Mouse (Mus musculus): ENCODE measurements at regions not wholly inside any gene's neighbourhood (a gene's known extent, or its start where the extent isn't known, plus 50 kb on each side); places are given as distances from the start of the nearest gene placed in this dataset.
A peak's percentile ranks its signal among the peaks of the same experiment; 100 is the strongest.
"Not testable (repeated sequence)": the region's sequence is repeated elsewhere in the genome, so short reads cannot be mapped to it uniquely, and the experiment has no call there.

- TF ChIP-seq CTCF (IDR thresholded peaks at IDR 0.05; ENCODE audit: low read depth, low read length): no peak
- no peak for TF ChIP-seq POLR2A (IDR thresholded peaks at IDR 0.05; ENCODE audit: extremely low read depth, insufficient read depth, low read length)
- Histone ChIP-seq H3K9ac (ENCODE audit: low read depth, low read length) (no peak overlapping the region), H3K4me3 (ENCODE audit: insufficient read depth, low read depth, low read length) (no peak overlapping the region), H3K27ac (replicated peaks; ENCODE audit: insufficient read depth, low read depth, low read length) (no peak overlapping the region), H3K27me3 (ENCODE audit: control insufficient read depth, insufficient read depth, low read length) (no peaks in the 10 kb centered on the region), H3K79me2 (ENCODE audit: control insufficient read depth, insufficient read depth, low read length) (no peaks in the 10 kb centered on the region), H3K4me1 (ENCODE audit: control insufficient read depth, insufficient read depth, low read length) (no peaks in the 10 kb centered on the region), H3K36me3 (ENCODE audit: control insufficient read depth, insufficient read depth, low read length) (no peaks in the 10 kb centered on the region)
- 70% methylated on average over 15 of the region's 15 CpGs for WGBS
- DNase-seq (ENCODE audit: extremely low read depth, low read depth, low spot score): no peak
These were observed 292.8 kb downstream of the Gadd45g start for GRCm38 (mm10) chr13:52139140-52139809.

- 74% methylated on average over 6 of the region's 6 CpGs for WGBS
- Histone ChIP-seq H3K27me3 (ENCODE audit: control insufficient read depth, insufficient read depth, low read length) (no peaks in the 10 kb centered on the region), H3K27ac (replicated peaks; ENCODE audit: insufficient read depth, low read depth, low read length) (no peak overlapping the region), H3K4me1 (ENCODE audit: control insufficient read depth, insufficient read depth, low read length) (no peaks in the 10 kb centered on the region), H3K9ac (ENCODE audit: low read depth, low read length) (no peak overlapping the region), H3K36me3 (ENCODE audit: control insufficient read depth, insufficient read depth, low read length) (no peaks in the 10 kb centered on the region), H3K79me2 (ENCODE audit: control insufficient read depth, insufficient read depth, low read length) (no peaks in the 10 kb centered on the region), H3K4me3 (ENCODE audit: insufficient read depth, low read depth, low read length) (no peak overlapping the region)
- TF ChIP-seq POLR2A (IDR thresholded peaks at IDR 0.05; ENCODE audit: extremely low read depth, insufficient read depth, low read length): no peak
- no peak for TF ChIP-seq CTCF (IDR thresholded peaks at IDR 0.05; ENCODE audit: low read depth, low read length)
- DNase-seq (ENCODE audit: extremely low read depth, low read depth, low spot score): no peak
These were observed 293.7 kb downstream of the Gadd45g start for GRCm38 (mm10) chr13:52140221-52140620.

- H3K27ac ChIP-seq (replicated peaks; ENCODE audit: insufficient read depth, low read depth, low read length); H3K4me3 ChIP-seq (ENCODE audit: insufficient read depth, low read depth, low read length); H3K36me3 ChIP-seq (ENCODE audit: control insufficient read depth, insufficient read depth, low read length); H3K79me2 ChIP-seq (ENCODE audit: control insufficient read depth, insufficient read depth, low read length); H3K27me3 ChIP-seq (ENCODE audit: control insufficient read depth, insufficient read depth, low read length); H3K9ac ChIP-seq (ENCODE audit: low read depth, low read length); H3K4me1 ChIP-seq (ENCODE audit: control insufficient read depth, insufficient read depth, low read length): not testable (repeated sequence)
- peak; percentile 3 for DNase-seq (ENCODE audit: extremely low read depth, low read depth, low spot score)
- WGBS: 52% methylated on average over 1 of the region's 1 CpGs
These were observed 297.6 kb downstream of the Gadd45g start for GRCm38 (mm10) chr13:52144066-52144465.

GRCm38 (mm10) chr13:52145926-52146325 lies 299.4 kb downstream of the Gadd45g start:
- no peak for TF ChIP-seq POLR2A (IDR thresholded peaks at IDR 0.05; ENCODE audit: extremely low read depth, insufficient read depth, low read length)
- no peak for TF ChIP-seq CTCF (IDR thresholded peaks at IDR 0.05; ENCODE audit: low read depth, low read length)
- H3K79me2 ChIP-seq (ENCODE audit: control insufficient read depth, insufficient read depth, low read length): no peaks in the 10 kb centered on the region
- no peaks in the 10 kb centered on the region for H3K36me3 ChIP-seq (ENCODE audit: control insufficient read depth, insufficient read depth, low read length)
- 0 out of 2 replicates have a peak, but pooled peaks cover 2% of the 10 kb centered on the region for H3K4me1 ChIP-seq (ENCODE audit: control insufficient read depth, insufficient read depth, low read length)
- no peak overlapping the region for H3K9ac ChIP-seq (ENCODE audit: low read depth, low read length)
- H3K27ac ChIP-seq (replicated peaks; ENCODE audit: insufficient read depth, low read depth, low read length): no peak overlapping the region
- 89% methylated on average over 5 of the region's 5 CpGs for WGBS
- H3K4me3 ChIP-seq (ENCODE audit: insufficient read depth, low read depth, low read length): no peak overlapping the region
- no peaks in the 10 kb centered on the region for H3K27me3 ChIP-seq (ENCODE audit: control insufficient read depth, insufficient read depth, low read length)
- DNase-seq (ENCODE audit: extremely low read depth, low read depth, low spot score): no peak

GRCm38 (mm10) chr13:52150281-52150680 lies 303.8 kb downstream of the Gadd45g start:
- Histone ChIP-seq H3K9ac (ENCODE audit: low read depth, low read length) (no peak overlapping the region), H3K4me1 (ENCODE audit: control insufficient read depth, insufficient read depth, low read length) (peaks cover 20% of the 10 kb centered on the region), H3K79me2 (ENCODE audit: control insufficient read depth, insufficient read depth, low read length) (no peaks in the 10 kb centered on the region), H3K4me3 (ENCODE audit: insufficient read depth, low read depth, low read length) (no peak overlapping the region), H3K27ac (replicated peaks; ENCODE audit: insufficient read depth, low read depth, low read length) (no peak overlapping the region), H3K36me3 (ENCODE audit: control insufficient read depth, insufficient read depth, low read length) (no peaks in the 10 kb centered on the region), H3K27me3 (ENCODE audit: control insufficient read depth, insufficient read depth, low read length) (no peaks in the 10 kb centered on the region)
- 50% methylated on average over 8 of the region's 8 CpGs for WGBS
- peak; percentile 94 for DNase-seq (ENCODE audit: extremely low read depth, low read depth, low spot score)
- TF ChIP-seq CTCF (IDR thresholded peaks at IDR 0.05; ENCODE audit: low read depth, low read length): no peak
- no peak for TF ChIP-seq POLR2A (IDR thresholded peaks at IDR 0.05; ENCODE audit: extremely low read depth, insufficient read depth, low read length)

GRCm38 (mm10) chr13:52151777-52152176 lies 305.3 kb downstream of the Gadd45g start:
- DNase-seq (ENCODE audit: extremely low read depth, low read depth, low spot score): no peak
- Histone ChIP-seq H3K9ac (ENCODE audit: low read depth, low read length) (no peak overlapping the region), H3K4me1 (ENCODE audit: control insufficient read depth, insufficient read depth, low read length) (peaks cover 26% of the 10 kb centered on the region), H3K79me2 (ENCODE audit: control insufficient read depth, insufficient read depth, low read length) (no peaks in the 10 kb centered on the region), H3K27ac (replicated peaks; ENCODE audit: insufficient read depth, low read depth, low read length) (peak overlapping the region; percentile 92; the same call in 1 of the 2 replicates), H3K36me3 (ENCODE audit: control insufficient read depth, insufficient read depth, low read length) (no peaks in the 10 kb centered on the region), H3K4me3 (ENCODE audit: insufficient read depth, low read depth, low read length) (no peak overlapping the region), H3K27me3 (ENCODE audit: control insufficient read depth, insufficient read depth, low read length) (no peaks in the 10 kb centered on the region)
- 80% methylated on average over 11 of the region's 11 CpGs for WGBS
- TF ChIP-seq POLR2A (IDR thresholded peaks at IDR 0.05; ENCODE audit: extremely low read depth, insufficient read depth, low read length): no peak
- no peak for TF ChIP-seq CTCF (IDR thresholded peaks at IDR 0.05; ENCODE audit: low read depth, low read length)

All from liver, adult 2 months (tissue).